In genomic region chr2:35582341-35582941, GRCm38 (mm10) we compare ENCODE assay signal across 7 mouse cellular contexts. TPM values are rescaled to one million over a fixed set of nuclear protein-coding genes. Genes with fewer than 3 reads are reported as not detected.
DNase-seq lines count a peak whose midpoint lies in the region; ATAC-seq and TF ChIP-seq lines count a peak whose summit lies in the region.

No protein-coding gene starts in this region.

- TF ChIP-seq CTCF in cortical plate, adult 2 months (IDR thresholded peaks at IDR 0.05; ENCODE audit: extremely low read depth, insufficient read depth, low read length): no peak
- no peak for TF ChIP-seq CTCF in testis, adult 2 months (IDR thresholded peaks at IDR 0.05; ENCODE audit: control insufficient read depth, insufficient read depth, insufficient replicate concordance, low read depth, low read length)

- peak overlapping the region; percentile 99 for H3K4me2 ChIP-seq in intestine, embryonic 15.5 days (replicated peaks)
- H3K4me2 ChIP-seq in limb, embryonic 11.5 days (ENCODE audit: low read depth, severe bottlenecking): peak overlapping the region; percentile 85
- peak overlapping the region; percentile 91 for H3K4me2 ChIP-seq in midbrain, embryonic 13.5 days (replicated peaks)

- DNase-seq in adrenal gland, postnatal 36 days: peak; percentile 75 to 83
- peak; percentile 89 for DNase-seq in gastrocnemius, postnatal 25 days
- peak; percentile 67 for DNase-seq in limb, embryonic 11.5 days (ENCODE audit: low spot score)

- no peaks in the 10 kb centered on the region for H3K36me3 ChIP-seq in intestine, embryonic 15.5 days
- no peaks in the 10 kb centered on the region for H3K36me3 ChIP-seq in limb, embryonic 11.5 days (ENCODE audit: control insufficient read depth, insufficient read depth, low read length)
- no peaks in the 10 kb centered on the region for H3K36me3 ChIP-seq in midbrain, embryonic 13.5 days
- H3K36me3 ChIP-seq in testis, adult 2 months (ENCODE audit: control insufficient read depth, insufficient read depth, low read length): no peaks in the 10 kb centered on the region

- peak; percentile 52 for ATAC-seq in intestine, embryonic 15.5 days
- peak; percentile 41; the same call in 1 of the 2 replicates for ATAC-seq in limb, embryonic 11.5 days (ENCODE audit: insufficient number of reproducible peaks, low FRiP score, low TSS enrichment, low read depth)
- ATAC-seq in midbrain, embryonic 13.5 days: peak; percentile 44

- H3K4me1 ChIP-seq in cortical plate, adult 2 months (ENCODE audit: control insufficient read depth, insufficient read depth, low read length): no peaks in the 10 kb centered on the region
- peaks cover 23% of the 10 kb centered on the region; the same call in 1 of the 2 replicates for H3K4me1 ChIP-seq in intestine, embryonic 15.5 days (replicated peaks)
- peaks cover 9% of the 10 kb centered on the region; the same call in 1 of the 2 replicates for H3K4me1 ChIP-seq in limb, embryonic 11.5 days (ENCODE audit: control insufficient read depth, insufficient read depth, low read length)
- H3K4me1 ChIP-seq in midbrain, embryonic 13.5 days (replicated peaks): peaks cover 25% of the 10 kb centered on the region
- peaks cover 16% of the 10 kb centered on the region for H3K4me1 ChIP-seq in testis, adult 2 months (ENCODE audit: control insufficient read depth, insufficient read depth, low read length)

- no peak overlapping the region for H3K27ac ChIP-seq in cortical plate, adult 2 months (ENCODE audit: insufficient read depth, low read length)
- peak overlapping the region; percentile 90 for H3K27ac ChIP-seq in intestine, embryonic 15.5 days
- H3K27ac ChIP-seq in limb, embryonic 11.5 days (replicated peaks; ENCODE audit: low read depth, low read length): no peak overlapping the region
- no peak overlapping the region for H3K27ac ChIP-seq in midbrain, embryonic 13.5 days
- peak overlapping the region; percentile 43; the same call in 1 of the 2 replicates for H3K27ac ChIP-seq in testis, adult 2 months (ENCODE audit: control insufficient read depth, insufficient read depth, low read depth, low read length)

- under 1% methylated on average over 46 of the region's 46 CpGs for whole genome bisulfite sequencing in intestine, embryonic 15.5 days
- WGBS in limb, embryonic 11.5 days: under 1% methylated on average over 41 of the region's 46 CpGs
- under 1% methylated on average over 42 of the region's 46 CpGs for WGBS in midbrain, embryonic 13.5 days

- peak overlapping the region; percentile 15 for H3K4me3 ChIP-seq in cortical plate, adult 2 months (ENCODE audit: insufficient read depth, low read length)
- peak overlapping the region; percentile 53 for H3K4me3 ChIP-seq in intestine, embryonic 15.5 days (replicated peaks)
- peak overlapping the region; percentile 41 for H3K4me3 ChIP-seq in limb, embryonic 11.5 days (ENCODE audit: low read depth, low read length)
- H3K4me3 ChIP-seq in midbrain, embryonic 13.5 days (replicated peaks): peak overlapping the region; percentile 49
- peak overlapping the region; percentile 70 for H3K4me3 ChIP-seq in testis, adult 2 months (ENCODE audit: control insufficient read depth, low read depth, low read length)

- peak overlapping the region; percentile 71 for H3K9ac ChIP-seq in intestine, embryonic 15.5 days
- H3K9ac ChIP-seq in limb, embryonic 11.5 days (ENCODE audit: low read length): peak overlapping the region; percentile 47
- peak overlapping the region; percentile 67 for H3K9ac ChIP-seq in midbrain, embryonic 13.5 days (replicated peaks)

- no peaks in the 10 kb centered on the region for H3K27me3 ChIP-seq in intestine, embryonic 15.5 days (replicated peaks)
- H3K27me3 ChIP-seq in limb, embryonic 11.5 days (ENCODE audit: control insufficient read depth, insufficient read depth, low read length): peaks cover 29% of the 10 kb centered on the region
- peaks cover 68% of the 10 kb centered on the region for H3K27me3 ChIP-seq in midbrain, embryonic 13.5 days
- no peaks in the 10 kb centered on the region; the same call in 1 of the 2 replicates for H3K27me3 ChIP-seq in testis, adult 2 months (ENCODE audit: control insufficient read depth, insufficient read depth, low read length)

- TF ChIP-seq POLR2A in cortical plate, adult 2 months (IDR thresholded peaks at IDR 0.05; ENCODE audit: extremely low read depth, insufficient read depth, low read length): no peak
- no peak for TF ChIP-seq POLR2A in testis, adult 2 months (IDR thresholded peaks at IDR 0.05; ENCODE audit: control insufficient read depth, low read depth, low read length)

- H3K9me3 ChIP-seq in intestine, embryonic 15.5 days: no peaks in the 10 kb centered on the region
- no peaks in the 10 kb centered on the region; the same call in 1 of the 2 replicates for H3K9me3 ChIP-seq in limb, embryonic 11.5 days (ENCODE audit: control insufficient read depth, low read length)
- no peaks in the 10 kb centered on the region for H3K9me3 ChIP-seq in midbrain, embryonic 13.5 days

RNA-seq across cellular contexts. Expression of gene Dab2ip, which starts 24.4 kb away (rescaled TPM):
- total RNA-seq in adrenal gland, postnatal 36 days (2021): 100 to 1,000 TPM in 1 of 2 experiments, 10 to 100 TPM in 1; 65.0 to 103 TPM
- polyA plus RNA-seq in cortical plate, adult 2 months (2012; rRNA removed): 114 and 120 TPM in 2 replicates
- total RNA-seq in gastrocnemius, postnatal 25 days (2021): 10 to 100 TPM; 40.1 to 40.7 TPM
- 52.7 and 54.9 TPM in 2 replicates for polyA plus RNA-seq in intestine, embryonic 15.5 days (2015; fragmentation: Nextera tagmentation; extraction: Ambion mirVana)
- polyA plus RNA-seq in limb, embryonic 11.5 days (2014; fragmentation: Nextera tagmentation; extraction: Ambion mirVana): 53.9 and 56.4 TPM in 2 replicates
- 36.2 and 36.3 TPM in 2 replicates for polyA plus RNA-seq in midbrain, embryonic 13.5 days (2015; fragmentation: Nextera tagmentation; extraction: Ambion mirVana)
- 28.5 and 30.9 TPM in 2 replicates for polyA plus RNA-seq in testis, adult 2 months (2012; rRNA removed)

Comparison
In these comparisons a context has a peak if more than half of its experiments do, and no peak if none do; other contexts are left out.
1. H3K27ac ChIP-seq: peak in intestine, embryonic 15.5 days (single experiment) and testis, adult 2 months (single experiment); none in cortical plate, adult 2 months (single experiment), limb, embryonic 11.5 days (single experiment) and midbrain, embryonic 13.5 days (single experiment).
2. H3K4me3 ChIP-seq: peak in every context shown above with its lines; median percentile 70 in testis, adult 2 months; 53 in intestine, embryonic 15.5 days; 49 in midbrain, embryonic 13.5 days; 41 in limb, embryonic 11.5 days; 15 in cortical plate, adult 2 months.
3. Peak in every context shown above with its lines, with median percentiles within 50 percentile points of each other: DNase-seq, ATAC-seq, H3K4me2 ChIP-seq and H3K9ac ChIP-seq.